Mouse (Mus musculus) yolk sac, embryonic 10.5 days (tissue): ENCODE data around the gene Rab34.
A peak's percentile ranks its signal among the peaks of the same experiment; 100 is the strongest.

Experiments used
- DNase-seq: peaks from one replicate; pipeline ENCODE4 v3.0.0-alpha.2; 2017; ENCODE audit warnings: low spot score

Rab34 gene

GRCm38 (mm10) chr11:78188331-78189233 lies at the start of gene Rab34:
Rab34 (plus strand) TSS chr11:78188430.
- DNase-seq, result peak; percentile 88

DNA sequence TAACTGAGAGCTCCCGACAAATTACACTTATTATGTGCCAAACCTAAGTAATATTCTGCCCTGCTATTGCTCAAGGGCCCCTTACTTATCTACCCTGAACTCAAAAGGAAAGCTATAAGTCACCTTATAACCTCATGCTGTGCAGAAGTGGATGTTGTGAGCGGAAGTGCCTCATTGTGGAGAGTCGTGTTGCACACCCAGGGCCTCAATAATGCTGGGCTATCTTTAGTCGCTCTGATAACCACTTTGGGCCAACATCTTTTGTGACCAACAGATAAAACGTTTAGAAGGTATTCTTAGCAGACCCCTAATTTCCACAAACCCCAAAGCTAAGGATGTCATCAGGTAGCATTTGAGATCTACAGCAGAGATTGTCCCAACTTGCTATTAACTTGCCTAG lies 47.6 kb upstream of the Rab34 start:
- no peak for DNase-seq

DNA sequence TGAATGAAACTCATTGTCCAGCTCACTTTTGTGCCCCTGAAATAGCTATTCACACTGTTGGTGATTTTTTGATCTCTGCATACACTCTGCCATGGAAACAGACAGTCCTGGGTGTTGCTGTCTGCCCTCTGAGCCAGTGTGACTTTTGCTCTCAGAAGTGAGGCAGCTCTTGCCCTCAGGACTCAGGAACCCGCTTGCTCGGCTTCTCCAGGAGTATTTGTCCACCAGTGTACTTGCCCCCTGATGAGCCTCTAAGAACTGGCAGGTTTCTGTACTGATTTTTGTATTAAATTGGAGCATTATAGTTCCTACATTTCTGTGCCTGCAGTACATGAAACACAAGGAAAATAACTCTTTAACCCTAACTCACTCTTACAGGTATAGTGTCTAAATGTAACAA lies 44.7 kb upstream of the Rab34 start:
- no peak for DNase-seq

DNA sequence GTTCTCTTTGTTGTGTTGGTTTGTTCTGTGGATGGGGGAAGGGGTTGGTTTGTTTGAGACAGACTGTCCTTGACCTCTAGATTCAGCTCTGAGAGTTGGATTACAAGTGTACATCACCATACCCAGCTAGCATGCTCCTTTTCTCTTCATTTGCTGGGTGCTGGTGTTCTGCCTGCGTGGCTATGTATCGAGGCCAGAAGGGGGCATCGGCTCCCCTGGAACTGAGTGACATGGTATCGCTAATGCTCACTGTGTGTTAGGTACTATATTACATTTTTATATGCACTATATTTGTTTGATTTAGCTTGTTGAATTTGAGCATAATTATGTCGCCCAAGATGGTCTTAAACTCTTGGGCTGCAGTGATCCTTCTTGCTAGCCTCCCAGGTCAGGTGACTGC lies 42.1 kb upstream of the Rab34 start:
- no peak for DNase-seq

DNA sequence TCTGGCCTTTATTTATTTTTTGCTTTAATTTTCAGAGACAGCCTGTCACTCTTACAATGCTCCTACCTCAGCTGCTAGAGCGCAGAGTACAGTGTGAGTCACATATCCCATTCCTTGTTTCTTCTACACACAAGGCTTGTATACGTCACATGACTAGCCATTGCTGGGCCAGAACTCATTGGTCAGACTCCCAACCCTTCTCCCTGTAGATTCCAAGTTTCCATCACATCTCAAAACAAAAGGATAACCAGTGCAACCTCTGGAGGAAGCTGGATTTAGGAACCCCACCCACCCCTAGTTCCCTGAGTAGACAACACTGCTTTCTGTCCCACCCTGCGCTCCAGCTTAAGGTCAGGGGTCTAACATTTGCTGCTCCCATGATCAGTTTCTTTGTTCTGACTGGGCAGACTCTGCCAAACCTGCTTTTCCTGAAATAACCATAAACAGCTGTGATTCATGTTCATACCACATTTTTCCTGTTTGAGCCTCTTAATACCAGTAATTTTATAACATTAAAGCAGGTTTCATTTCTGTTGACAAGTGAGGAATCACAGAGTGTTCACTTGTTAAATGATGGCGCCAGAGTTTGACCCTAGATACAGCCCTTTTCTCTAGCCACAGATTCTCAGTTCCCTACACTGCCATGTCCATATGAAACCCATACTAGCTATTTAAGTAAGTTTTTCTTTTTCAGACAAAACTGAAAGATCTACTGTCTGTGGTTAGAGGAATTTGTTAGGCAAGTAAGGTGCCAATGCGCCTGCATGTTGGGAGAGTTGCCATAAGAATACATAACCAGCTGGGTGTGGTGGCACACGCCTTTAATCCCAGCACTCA lies 41.3 kb upstream of the Rab34 start:
- no peak for DNase-seq

GRCm38 (mm10) chr11:78151161-78151560 lies 37.1 kb upstream of the Rab34 start:
- DNase-seq, result no peak

DNA sequence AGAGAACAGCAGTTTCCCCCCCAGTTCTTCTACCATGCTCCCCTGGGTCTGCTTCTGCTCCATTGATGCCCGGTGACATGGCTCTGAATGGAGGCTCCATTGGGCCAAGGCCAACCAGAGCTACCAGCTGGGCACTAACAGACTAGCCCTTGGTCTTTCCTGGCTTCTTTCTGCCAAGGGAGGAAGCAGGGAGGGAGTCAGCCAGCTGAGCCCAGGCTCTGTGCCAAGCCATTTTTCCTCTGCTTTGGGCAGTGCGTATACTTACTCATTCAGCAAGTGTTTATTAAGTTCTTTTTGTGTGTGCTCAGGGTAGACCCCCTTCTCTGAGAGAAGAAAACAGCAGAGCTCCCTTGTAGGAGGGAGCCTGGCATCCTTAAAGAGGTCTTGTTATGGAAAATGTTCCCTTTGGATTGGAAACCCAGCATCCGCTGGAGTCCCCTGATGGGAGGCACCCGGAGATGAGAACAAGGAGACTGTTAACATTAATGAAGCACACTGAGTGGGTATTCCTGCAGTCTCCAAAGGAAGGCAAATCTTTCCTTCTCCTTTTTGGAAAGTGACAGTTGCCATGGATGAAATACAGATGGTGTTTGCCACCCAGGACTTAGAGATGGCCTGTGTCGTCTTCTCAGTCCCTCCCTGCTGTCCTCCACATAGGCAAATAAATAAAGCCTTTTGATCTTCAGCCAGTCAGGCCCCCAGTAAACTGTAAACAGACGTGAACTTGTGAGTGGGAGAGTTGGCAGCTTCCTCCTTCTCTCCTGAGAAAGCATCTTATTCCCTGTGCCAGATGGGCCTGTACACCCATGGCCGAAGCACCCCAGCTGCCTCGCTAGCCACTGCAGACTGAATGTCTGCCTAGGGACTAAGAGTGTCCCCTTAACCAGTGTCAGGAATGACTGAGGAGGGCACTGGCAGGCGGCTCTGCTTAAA lies 35.7 kb upstream of the Rab34 start:
- DNase-seq, result no peak

GRCm38 (mm10) chr11:78153778-78154177 lies 34.5 kb upstream of the Rab34 start:
- DNase-seq, result no peak

DNA sequence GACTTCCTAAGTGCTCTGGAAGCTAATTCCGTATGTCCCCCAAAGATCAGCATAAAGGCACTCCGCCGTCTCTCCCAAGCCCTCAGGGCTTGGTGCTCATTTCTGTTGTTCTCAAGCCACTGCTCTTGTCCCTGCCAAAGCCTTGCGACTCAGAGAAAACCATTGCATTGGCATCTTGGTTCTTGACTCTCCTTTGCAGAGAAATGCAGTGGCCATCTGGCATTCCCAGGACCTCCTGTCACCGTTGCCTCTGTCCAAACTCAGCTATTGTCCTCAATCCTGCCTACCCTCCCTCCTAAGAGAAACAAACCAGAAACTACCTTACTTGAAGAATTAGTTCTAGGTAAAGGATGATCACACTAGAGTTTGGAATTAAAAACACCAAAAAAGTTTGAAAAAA lies 32.6 kb upstream of the Rab34 start:
- DNase-seq, result no peak

DNA sequence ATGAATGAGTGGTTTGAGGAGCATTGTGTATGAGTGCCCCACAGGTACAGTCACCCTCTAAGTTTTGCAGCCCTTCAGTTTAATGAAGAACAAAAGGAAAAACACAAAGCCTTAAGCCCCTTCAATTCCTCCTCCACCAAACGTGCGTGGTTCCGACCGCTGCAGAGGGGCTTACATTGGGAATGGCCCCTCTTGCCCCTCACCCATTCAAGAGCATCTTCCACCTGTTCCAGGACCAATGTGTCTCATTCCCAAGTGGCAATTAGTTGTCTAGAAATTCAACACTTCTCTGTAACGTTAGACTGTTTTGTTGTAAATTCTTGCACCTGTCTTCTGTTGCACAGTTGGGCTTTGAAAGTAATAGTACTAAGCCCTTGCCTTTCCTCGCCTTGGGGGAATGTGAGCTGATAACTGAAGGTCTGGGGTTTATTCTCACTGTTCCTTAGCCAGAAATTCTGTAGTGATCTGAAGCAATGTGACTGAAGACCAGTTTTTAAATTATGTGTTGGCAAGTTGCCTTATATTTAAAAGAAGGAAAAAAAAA lies 32.0 kb upstream of the Rab34 start:
- no peak for DNase-seq

DNA sequence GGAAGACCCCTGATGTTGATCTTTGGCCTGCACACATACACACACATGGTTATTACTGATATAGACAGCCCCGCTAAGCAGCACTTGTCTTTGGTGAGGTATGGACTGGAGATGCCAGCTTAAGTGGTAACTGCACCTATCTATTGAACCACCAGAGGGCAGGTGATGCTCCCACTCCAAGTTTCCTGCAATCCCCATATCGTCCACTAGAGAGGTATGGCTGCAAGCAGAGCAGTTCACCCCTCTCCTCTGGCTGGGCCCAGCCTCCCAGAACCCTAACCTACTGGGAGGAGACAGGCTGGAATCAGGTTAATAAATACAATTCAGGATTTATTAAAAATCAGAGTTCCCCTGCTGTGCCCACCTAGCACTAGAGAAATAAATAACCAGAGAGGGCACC lies 29.1 kb upstream of the Rab34 start:
- peak; percentile 79 for DNase-seq

DNA sequence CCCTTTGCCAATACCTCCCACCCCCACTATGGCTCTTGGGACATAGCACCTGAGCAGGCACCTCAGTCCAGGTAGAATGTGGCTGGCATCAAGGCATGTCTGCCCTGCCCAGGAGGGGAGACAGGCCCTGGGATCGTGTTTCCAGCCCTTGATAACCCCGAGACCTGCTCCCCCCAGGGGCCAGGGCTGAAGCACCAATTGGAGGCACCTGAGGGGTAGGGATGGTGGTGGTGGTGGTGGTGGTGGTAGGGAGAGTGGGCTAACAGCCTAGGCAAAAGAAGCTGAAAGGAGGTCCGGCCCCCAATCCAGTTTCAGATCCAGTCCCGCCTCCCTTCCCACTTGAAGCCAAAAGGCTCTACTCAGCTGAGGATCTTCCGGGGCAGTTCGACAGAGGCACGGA lies 28.7 kb upstream of the Rab34 start:
- DNase-seq, result no peak

- DNase-seq, result no peak
Measured at GRCm38 (mm10) chr11:78160171-78160570, 28.1 kb upstream of the Rab34 start.

- DNase-seq, result no peak
Measured at GRCm38 (mm10) chr11:78160675-78161074, 27.6 kb upstream of the Rab34 start.

GRCm38 (mm10) chr11:78161169-78161568 lies 27.1 kb upstream of the Rab34 start:
- DNase-seq, result no peak

- no peak for DNase-seq
Measured at GRCm38 (mm10) chr11:78161968-78162367, 26.3 kb upstream of the Rab34 start.

DNA sequence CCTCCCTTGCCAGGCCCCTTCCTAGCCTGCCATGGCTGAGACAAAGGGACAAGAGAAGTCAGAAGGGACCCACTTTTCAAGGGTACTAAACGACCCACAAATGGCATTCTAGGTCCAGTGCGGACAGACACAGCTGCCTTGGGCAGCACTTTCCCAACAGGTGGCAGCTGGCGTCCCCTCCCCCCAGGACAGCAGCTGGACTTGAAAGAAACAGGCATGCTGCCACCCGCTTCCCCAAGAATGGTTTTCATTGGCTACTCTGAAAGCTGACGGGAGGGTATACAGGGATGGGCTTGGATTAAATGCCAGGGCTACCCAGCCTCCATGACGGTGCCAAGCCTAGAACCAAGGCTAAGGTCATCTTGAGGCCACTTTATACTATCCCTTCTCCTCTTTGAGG lies 25.7 kb upstream of the Rab34 start:
- DNase-seq, result no peak

DNA sequence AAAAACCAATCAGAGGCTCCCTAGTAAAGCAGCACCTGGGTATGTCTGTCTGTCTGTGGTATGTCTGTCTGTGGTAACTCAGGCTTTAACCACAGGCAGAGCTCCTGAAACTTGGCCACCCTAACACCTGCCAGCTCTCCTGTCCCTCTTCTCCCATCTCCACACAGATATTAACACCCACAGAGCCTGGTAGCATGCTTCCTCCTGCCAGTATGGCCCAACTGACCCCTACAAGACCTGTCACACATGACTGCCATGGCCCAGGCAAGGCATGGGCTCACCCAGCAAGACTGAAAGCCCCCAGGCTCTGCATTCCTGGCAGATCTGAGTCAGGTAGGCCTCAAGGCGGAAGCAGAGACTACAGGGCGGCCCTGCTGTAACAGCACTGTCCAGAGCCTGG lies 25.2 kb upstream of the Rab34 start:
- no peak for DNase-seq

DNA sequence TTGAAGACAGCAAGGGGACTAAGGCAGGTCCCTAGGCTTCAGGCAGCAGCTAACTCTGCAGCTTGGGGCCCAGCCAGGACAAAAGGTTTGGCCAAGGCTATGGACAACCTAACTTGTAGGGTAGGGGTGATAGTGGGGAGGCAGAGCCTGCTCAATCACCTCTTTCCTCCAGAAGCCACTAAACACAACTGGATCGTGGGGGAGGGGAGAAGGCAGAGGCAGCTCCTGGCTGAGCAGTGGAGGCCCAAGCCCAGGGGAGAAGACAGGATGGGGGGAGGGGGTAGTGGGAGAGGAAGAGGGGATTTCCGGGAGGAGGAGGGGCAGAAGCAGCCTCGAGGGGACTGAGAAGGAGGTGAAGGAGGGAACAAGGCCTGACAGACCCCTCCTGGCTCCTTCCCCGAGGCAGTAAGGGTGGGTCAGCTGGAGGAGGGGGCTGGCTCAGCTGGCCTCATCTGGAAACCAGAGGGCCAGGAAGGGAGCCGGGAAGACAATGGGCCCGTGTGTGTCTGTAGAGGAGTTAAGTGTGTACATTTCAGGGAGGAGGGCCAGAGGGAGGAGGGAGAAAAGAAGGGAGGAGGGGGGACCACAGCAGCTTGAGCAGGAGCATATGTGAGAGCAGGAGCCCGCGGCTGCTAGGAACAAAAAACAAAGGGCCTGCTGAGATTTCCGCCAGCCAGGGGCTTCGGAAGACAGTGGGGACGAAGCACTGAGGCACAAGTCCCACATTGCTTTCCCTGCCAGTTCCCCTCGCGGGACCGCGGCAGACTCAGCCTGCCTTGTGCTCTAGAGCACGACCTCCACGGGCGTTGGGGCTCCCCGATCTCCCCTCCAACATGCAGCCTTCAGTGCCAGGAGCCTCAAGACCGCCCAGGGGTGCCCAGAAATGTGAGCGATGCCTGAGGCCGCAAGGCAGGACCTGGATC lies 24.3 kb upstream of the Rab34 start:
- DNase-seq, result peak; percentile 89

GRCm38 (mm10) chr11:78164604-78164923 lies 23.7 kb upstream of the Rab34 start:
- no peak for DNase-seq
